Mouse (Mus musculus): Measurements from ENCODE around the gene Copg1.

DNA sequence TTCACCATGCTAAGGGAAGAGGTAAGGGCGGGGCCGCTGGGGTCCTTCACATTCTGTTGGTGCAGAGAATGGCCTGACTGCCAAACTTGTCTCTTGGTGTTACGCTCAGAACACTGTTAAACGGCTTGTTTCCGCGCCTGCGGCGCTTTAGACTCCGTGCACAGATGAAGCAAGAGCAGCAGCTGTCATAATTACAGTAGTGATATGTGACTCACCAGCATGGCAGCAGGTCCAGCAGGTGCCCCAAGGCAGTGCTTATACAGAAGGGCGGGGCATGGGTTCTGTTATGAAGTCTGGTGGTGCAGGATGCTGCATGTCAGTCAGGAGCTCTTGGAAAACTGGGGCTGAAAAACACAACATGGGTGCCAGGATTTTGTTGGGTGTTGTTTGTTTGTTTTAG is 10.4 kb downstream of the Copg1 start:
- no peak for TF ChIP-seq POLR2A (IDR thresholded peaks at IDR 0.05; ENCODE audit: control insufficient read depth, extremely low read depth, insufficient read depth, low read length, poor library complexity)
- TF ChIP-seq CTCF (IDR thresholded peaks at IDR 0.05; ENCODE audit: borderline replicate concordance, control insufficient read depth, extremely low read depth, insufficient read depth, low read length, poor library complexity): no peak
